In the genomic region with DNA sequence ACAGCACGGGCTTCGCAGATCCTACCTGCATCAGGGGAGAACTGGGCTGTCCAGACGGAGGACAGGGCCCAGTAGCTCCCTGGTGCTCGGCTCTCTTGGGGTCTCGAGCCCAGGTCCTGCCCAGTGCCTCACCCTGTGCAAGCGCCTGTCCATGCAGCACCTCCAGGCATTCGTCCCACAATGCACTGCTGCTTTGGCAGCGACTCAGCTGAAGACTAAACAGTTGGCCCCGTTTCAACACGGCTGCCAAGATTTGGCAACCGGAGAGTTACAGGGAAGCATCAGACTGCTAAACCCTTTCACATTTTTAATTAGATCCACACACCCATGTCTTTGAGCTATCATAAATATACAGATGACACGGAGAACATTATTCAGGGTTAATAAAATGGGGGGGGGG, we compare ENCODE assay signal across 9 mouse cellular contexts.
A peak's percentile ranks its signal among the peaks of the same experiment; 100 is the strongest.
DNase-seq lines count a peak whose midpoint lies in the region; ATAC-seq and TF ChIP-seq lines count a peak whose summit lies in the region.
"Had no signal": no experiment of that assay in that cellular context is flagged by ENCODE, and none has a peak within 500 bp of the region (broad histone marks: within the 10 kb centered on the region; RNA-seq: fewer than 3 reads in every experiment).

No protein-coding gene starts in this region.

- peak; percentile 84 for ATAC-seq in forebrain, embryonic 16.5 days
- ATAC-seq in hindbrain, postnatal 0 days: peak; percentile 75
- ATAC-seq in neural tube, embryonic 13.5 days (ENCODE audit: low read depth): peak; percentile 90
- no peak for ATAC-seq in monocyte, adult 5-6 weeks (replicated peaks; ENCODE audit: insufficient number of reproducible peaks, low FRiP score, low TSS enrichment, poor library complexity, severe bottlenecking)

- WGBS in forebrain, embryonic 16.5 days: 24% methylated on average over 12 of the region's 12 CpGs
- WGBS in hindbrain, postnatal 0 days: 39% methylated on average over 12 of the region's 12 CpGs
- WGBS in neural tube, embryonic 13.5 days: 41% methylated on average over 12 of the region's 12 CpGs

- H3K4me1 ChIP-seq in forebrain, embryonic 16.5 days (replicated peaks; ENCODE audit: control insufficient read depth, insufficient read depth, low read length): peaks cover 37% of the 10 kb centered on the region
- no peaks in the 10 kb centered on the region; the same call in 1 of the 2 replicates for H3K4me1 ChIP-seq in hindbrain, postnatal 0 days (ENCODE audit: insufficient read depth, low read length)
- peaks cover 44% of the 10 kb centered on the region for H3K4me1 ChIP-seq in neural tube, embryonic 13.5 days (replicated peaks)

- no peak overlapping the region for H3K4me3 ChIP-seq in forebrain, embryonic 16.5 days (replicated peaks; ENCODE audit: low read length)
- no peak overlapping the region for H3K4me3 ChIP-seq in hindbrain, postnatal 0 days (ENCODE audit: low read length)
- H3K4me3 ChIP-seq in neural tube, embryonic 13.5 days: no peak overlapping the region

- peak overlapping the region; percentile 71 for H3K27ac ChIP-seq in forebrain, embryonic 16.5 days (ENCODE audit: low read length)
- H3K27ac ChIP-seq in hindbrain, postnatal 0 days: peak overlapping the region; percentile 0; the same call in 1 of the 2 replicates
- H3K27ac ChIP-seq in neural tube, embryonic 13.5 days (replicated peaks): peak overlapping the region; percentile 77
- H3K27ac ChIP-seq: liver, embryonic 14.5 days had no signal

- DNase-seq in 3134 (ENCODE audit: extremely low read depth, insufficient read length, low spot score): peak; percentile 13
- peak; percentile 72 for DNase-seq in adrenal gland, adult 2 months
- peak; percentile 95 for DNase-seq in hindbrain, postnatal 0 days (ENCODE audit: low spot score)
- peak; percentile 10 to 71 for DNase-seq in left cerebral cortex, adult 9 months (ENCODE audit: low spot score in 2 of 2)
- DNase-seq in embryo, embryonic 10.5 days (ENCODE audit: low spot score): no peak

- no peak overlapping the region for H3K9ac ChIP-seq in forebrain, embryonic 16.5 days (replicated peaks; ENCODE audit: low read depth, low read length)
- no peak overlapping the region for H3K9ac ChIP-seq in hindbrain, postnatal 0 days (replicated peaks; ENCODE audit: low read length)
- H3K9ac ChIP-seq in neural tube, embryonic 13.5 days: no peak overlapping the region
- H3K9ac ChIP-seq: liver, embryonic 14.5 days had no signal

- H3K36me3 ChIP-seq in forebrain, embryonic 16.5 days (ENCODE audit: control insufficient read depth, insufficient read depth): no peaks in the 10 kb centered on the region
- no peaks in the 10 kb centered on the region for H3K36me3 ChIP-seq in hindbrain, postnatal 0 days (ENCODE audit: insufficient read depth, low read length)
- no peaks in the 10 kb centered on the region for H3K36me3 ChIP-seq in neural tube, embryonic 13.5 days

- H3K9me3 ChIP-seq in forebrain, embryonic 16.5 days (ENCODE audit: control insufficient read depth, low read length): no peaks in the 10 kb centered on the region
- no peaks in the 10 kb centered on the region for H3K9me3 ChIP-seq in hindbrain, postnatal 0 days (ENCODE audit: low read length)
- H3K9me3 ChIP-seq in neural tube, embryonic 13.5 days: no peaks in the 10 kb centered on the region

- no peak overlapping the region for H3K4me2 ChIP-seq in forebrain, embryonic 16.5 days (ENCODE audit: low read length)
- H3K4me2 ChIP-seq in hindbrain, postnatal 0 days (ENCODE audit: low read depth, low read length): no peak overlapping the region
- H3K4me2 ChIP-seq in neural tube, embryonic 13.5 days: no peak overlapping the region

- no peak for TF ChIP-seq CTCF in hindbrain, postnatal 0 days (IDR thresholded peaks at IDR 0.05; ENCODE audit: low read depth)

- no peaks in the 10 kb centered on the region for H3K27me3 ChIP-seq in forebrain, embryonic 16.5 days (replicated peaks; ENCODE audit: control insufficient read depth, insufficient read depth, low read length)
- H3K27me3 ChIP-seq in hindbrain, postnatal 0 days (ENCODE audit: insufficient read depth, low read length): no peaks in the 10 kb centered on the region
- H3K27me3 ChIP-seq in neural tube, embryonic 13.5 days: no peaks in the 10 kb centered on the region

Comparison
In these comparisons a context has a peak if more than half of its experiments do, and no peak if none do; other contexts are left out.
1. H3K27ac ChIP-seq: peak in every context shown above with its lines; median percentile 77 in neural tube, embryonic 13.5 days; 71 in forebrain, embryonic 16.5 days; 0 in hindbrain, postnatal 0 days.